Mouse (Mus musculus) heart, embryonic 16.5 days (tissue): Measurements from ENCODE around the gene Naaladl2. TPM values are rescaled to one million over a fixed set of nuclear protein-coding genes. Genes with fewer than 3 reads are reported as not detected.

Experiments
- ATAC-seq: fragments of 200-750 bp; cut with Nextera tagmentation; replicated peaks from 2 replicates; pipeline ENCODE4 v1.8.0; 2017; ENCODE audit warnings: moderate number of reproducible peaks; ENCODE audit not compliant: insufficient read depth, low FRiP score; ENCODE audit errors: extremely low read depth
- H3K27ac ChIP-seq: fragments of 300-500 bp; sonication (generic); 2 replicates; pipeline ENCODE4 v1.5.1; 2014; ENCODE audit warnings: mild to moderate bottlenecking, low read length, control low read depth, moderate library complexity
- H3K27me3 ChIP-seq: fragments of 300-500 bp; sonication (generic); 2 replicates; pipeline ENCODE4 v1.6.1; 2014; ENCODE audit warnings: low read length, mixed read lengths; ENCODE audit not compliant: control insufficient read depth, insufficient read depth
- H3K36me3 ChIP-seq: fragments of 300-500 bp; sonication (generic); 2 replicates; pipeline ENCODE4 v1.6.1; 2014; ENCODE audit not compliant: control insufficient read depth, insufficient read depth
- H3K4me1 ChIP-seq: fragments of 300-500 bp; sonication (generic); 2 replicates; pipeline ENCODE4 v1.6.1; 2014; ENCODE audit warnings: low read length, mixed read lengths; ENCODE audit not compliant: control insufficient read depth, insufficient read depth
- H3K4me2 ChIP-seq: fragments of 300-500 bp; sonication (generic); 2 replicates; pipeline ENCODE4 v1.6.1; 2014; ENCODE audit warnings: low read depth, mild to moderate bottlenecking, control low read depth, low read length
- H3K4me3 ChIP-seq: fragments of 300-500 bp; sonication (generic); 2 replicates; pipeline ENCODE4 v1.5.1; 2014; ENCODE audit warnings: mild to moderate bottlenecking, control low read depth, low read length
- H3K9ac ChIP-seq: fragments of 300-500 bp; sonication (generic); 2 replicates; pipeline ENCODE4 v1.6.1; 2014; ENCODE audit warnings: low read length, control low read depth
- H3K9me3 ChIP-seq: fragments of 300-500 bp; sonication (generic); replicated peaks from 2 replicates; pipeline ENCODE4 v1.6.1; 2016; ENCODE audit warnings: low read length; ENCODE audit not compliant: control insufficient read depth
- WGBS: fragments of 180-500 bp; shearing (Covaris S2); extraction: QIAGEN DNeasy Blood & Tissue Kit; methylation state at CpG from one replicate; pipeline ENCODE4 v1.1.7; 2014; 5-methylcytosine and 5-hydroxymethylcytosine counted together
- polyA plus RNA-seq: library from polyadenylated mRNA; unstranded; fragments of >200 nt; fragmentation: Nextera tagmentation; extraction: Ambion mirVana; gene quantifications from 2 replicates; pipeline ENCODE4 v1.2.1, GENCODE M21; 2015

Naaladl2 gene
- polyA plus RNA-seq, 1 experiment from 2014 or later, result 2.5 TPM

GRCm38 (mm10) chr3:24668052-24668916 lies 475.8 kb downstream of the Naaladl2 start:
- no peak overlapping the region for H3K27ac ChIP-seq
- no peak overlapping the region for H3K9ac ChIP-seq
- ATAC-seq, result no peak
- no peaks in the 10 kb centered on the region for H3K9me3 ChIP-seq
- no peak overlapping the region for H3K4me3 ChIP-seq
- 67% methylated on average over 3 of the region's 3 CpGs for WGBS
- H3K36me3 ChIP-seq, result no peaks in the 10 kb centered on the region
- no peaks in the 10 kb centered on the region for H3K27me3 ChIP-seq
- H3K4me2 ChIP-seq, result no peak overlapping the region
- no peaks in the 10 kb centered on the region for H3K4me1 ChIP-seq

GRCm38 (mm10) chr3:24665408-24665807 lies 478.7 kb downstream of the Naaladl2 start:
- Histone ChIP-seq H3K36me3 (no peaks in the 10 kb centered on the region), H3K27me3 (no peaks in the 10 kb centered on the region), H3K9me3 (no peaks in the 10 kb centered on the region), H3K4me1 (no peaks in the 10 kb centered on the region), H3K9ac (no peak overlapping the region), H3K4me3 (no peak overlapping the region), H3K27ac (no peak overlapping the region), H3K4me2 (no peak overlapping the region)
- ATAC-seq, result no peak
- WGBS, result 74% methylated on average over 1 of the region's 1 CpGs

GRCm38 (mm10) chr3:24663749-24664148 lies 480.3 kb downstream of the Naaladl2 start:
- H3K9ac ChIP-seq, result no peak overlapping the region
- H3K9me3 ChIP-seq, result no peaks in the 10 kb centered on the region
- no peak for ATAC-seq
- H3K27ac ChIP-seq, result no peak overlapping the region
- no peaks in the 10 kb centered on the region for H3K27me3 ChIP-seq
- no peaks in the 10 kb centered on the region for H3K4me1 ChIP-seq
- no peak overlapping the region for H3K4me2 ChIP-seq
- no peak overlapping the region for H3K4me3 ChIP-seq
- no peaks in the 10 kb centered on the region for H3K36me3 ChIP-seq

- Histone ChIP-seq H3K27ac (no peak overlapping the region), H3K36me3 (no peaks in the 10 kb centered on the region), H3K4me3 (no peak overlapping the region), H3K9me3 (no peaks in the 10 kb centered on the region), H3K4me2 (no peak overlapping the region), H3K27me3 (no peaks in the 10 kb centered on the region), H3K9ac (no peak overlapping the region), H3K4me1 (no peaks in the 10 kb centered on the region)
- 75% methylated on average over 1 of the region's 1 CpGs for WGBS
- no peak for ATAC-seq
These were observed 514.0 kb downstream of the Naaladl2 start for GRCm38 (mm10) chr3:24630032-24630431.

- ATAC-seq, result no peak
- Histone ChIP-seq H3K4me3 (no peak overlapping the region), H3K27me3 (no peaks in the 10 kb centered on the region), H3K9me3 (no peaks in the 10 kb centered on the region), H3K4me2 (no peak overlapping the region), H3K27ac (no peak overlapping the region), H3K9ac (no peak overlapping the region), H3K36me3 (no peaks in the 10 kb centered on the region), H3K4me1 (no peaks in the 10 kb centered on the region)
These were observed 538.6 kb downstream of the Naaladl2 start for GRCm38 (mm10) chr3:24605485-24605884.

GRCm38 (mm10) chr3:24604791-24605320 lies 539.2 kb downstream of the Naaladl2 start:
- Histone ChIP-seq H3K27me3 (no peaks in the 10 kb centered on the region), H3K4me3 (no peak overlapping the region), H3K4me1 (no peaks in the 10 kb centered on the region), H3K4me2 (no peak overlapping the region), H3K9ac (no peak overlapping the region), H3K27ac (no peak overlapping the region), H3K36me3 (no peaks in the 10 kb centered on the region), H3K9me3 (no peaks in the 10 kb centered on the region)
- no peak for ATAC-seq
- WGBS, result 76% methylated on average over 3 of the region's 3 CpGs

- Histone ChIP-seq H3K4me1 (no peaks in the 10 kb centered on the region), H3K27ac (no peak overlapping the region), H3K4me2 (no peak overlapping the region), H3K9me3 (no peaks in the 10 kb centered on the region), H3K9ac (no peak overlapping the region), H3K36me3 (no peaks in the 10 kb centered on the region), H3K27me3 (no peaks in the 10 kb centered on the region), H3K4me3 (no peak overlapping the region)
- 73% methylated on average over 2 of the region's 2 CpGs for WGBS
- no peak for ATAC-seq
These were observed 548.6 kb downstream of the Naaladl2 start for GRCm38 (mm10) chr3:24595447-24595846.

GRCm38 (mm10) chr3:24556617-24557016 lies 587.4 kb downstream of the Naaladl2 start:
- no peak for ATAC-seq
- WGBS, result 64% methylated on average over 1 of the region's 1 CpGs
- no peak overlapping the region for H3K4me2 ChIP-seq
- no peak overlapping the region for H3K27ac ChIP-seq
- H3K4me1 ChIP-seq, result no peaks in the 10 kb centered on the region
- H3K9ac ChIP-seq, result no peak overlapping the region
- no peak overlapping the region for H3K4me3 ChIP-seq
- H3K27me3 ChIP-seq, result no peaks in the 10 kb centered on the region
- no peaks in the 10 kb centered on the region for H3K9me3 ChIP-seq
- H3K36me3 ChIP-seq, result no peaks in the 10 kb centered on the region

- Histone ChIP-seq H3K4me3 (no peak overlapping the region), H3K4me2 (no peak overlapping the region), H3K27me3 (no peaks in the 10 kb centered on the region), H3K4me1 (no peaks in the 10 kb centered on the region), H3K36me3 (no peaks in the 10 kb centered on the region), H3K27ac (no peak overlapping the region), H3K9me3 (no peaks in the 10 kb centered on the region), H3K9ac (no peak overlapping the region)
- WGBS, result 69% methylated on average over 5 of the region's 5 CpGs
- ATAC-seq, result no peak
These were observed 590.4 kb downstream of the Naaladl2 start for GRCm38 (mm10) chr3:24553701-24554100.
